In genomic region chr1:42230469-42231040, GRCm38 (mm10) we compare ENCODE assay signal across 12 mouse cellular contexts.
DNase-seq lines count a peak whose midpoint lies in the region; ATAC-seq lines count a peak whose summit lies in the region.
"Had no signal": no experiment of that assay in that cellular context is flagged by ENCODE, and none has a peak within 500 bp of the region (broad histone marks: within the 10 kb centered on the region; RNA-seq: fewer than 3 reads in every experiment).

No protein-coding gene starts in this region.

- H3K9ac ChIP-seq in hindbrain, embryonic 14.5 days: no peak overlapping the region
- no peak overlapping the region for H3K9ac ChIP-seq in neural tube, embryonic 15.5 days (replicated peaks)

- H3K27me3 ChIP-seq in hindbrain, embryonic 14.5 days (ENCODE audit: control insufficient read depth, insufficient read depth, low read length): no peaks in the 10 kb centered on the region
- H3K27me3 ChIP-seq in hindbrain, embryonic 10.5 days (ENCODE audit: insufficient read depth, poor library complexity, severe bottlenecking): no peaks in the 10 kb centered on the region
- H3K27me3 ChIP-seq in neural tube, embryonic 15.5 days (replicated peaks): no peaks in the 10 kb centered on the region

- H3K27ac ChIP-seq in hindbrain, embryonic 14.5 days: no peak overlapping the region
- H3K27ac ChIP-seq in hindbrain, embryonic 10.5 days: no peak overlapping the region
- no peak overlapping the region for H3K27ac ChIP-seq in neural tube, embryonic 15.5 days (replicated peaks)

- H3K4me1 ChIP-seq in hindbrain, embryonic 14.5 days (replicated peaks; ENCODE audit: control insufficient read depth, insufficient read depth, low read length): 0 out of 2 replicates have a peak, but pooled peaks cover 5% of the 10 kb centered on the region
- H3K4me1 ChIP-seq in hindbrain, embryonic 10.5 days (replicated peaks): peaks cover 18% of the 10 kb centered on the region
- H3K4me1 ChIP-seq in neural tube, embryonic 15.5 days: 0 out of 2 replicates have a peak, but pooled peaks cover 4% of the 10 kb centered on the region

- H3K36me3 ChIP-seq in hindbrain, embryonic 14.5 days (replicated peaks; ENCODE audit: control insufficient read depth, insufficient read depth): no peaks in the 10 kb centered on the region
- no peaks in the 10 kb centered on the region for H3K36me3 ChIP-seq in hindbrain, embryonic 10.5 days
- H3K36me3 ChIP-seq in neural tube, embryonic 15.5 days: no peaks in the 10 kb centered on the region
- H3K36me3 ChIP-seq: G1E had no signal

- no peak overlapping the region for H3K4me3 ChIP-seq in hindbrain, embryonic 14.5 days (replicated peaks; ENCODE audit: low read length)
- H3K4me3 ChIP-seq in hindbrain, embryonic 10.5 days: no peak overlapping the region
- no peak overlapping the region for H3K4me3 ChIP-seq in neural tube, embryonic 15.5 days (replicated peaks)

- ATAC-seq in hindbrain, embryonic 14.5 days (ENCODE audit: low FRiP score): peak; percentile 73; the same call in 1 of the 2 replicates
- peak; percentile 49; the same call in 1 of the 2 replicates for ATAC-seq in neural tube, embryonic 15.5 days (ENCODE audit: low FRiP score)
- ATAC-seq in megakaryocyte progenitor cell, adult 5-6 weeks (replicated peaks; ENCODE audit: poor library complexity): no peak
- ATAC-seq: inflammation-experienced regulatory T-cells, adult 6 months had no signal

- peak; percentile 1 for DNase-seq in cerebellum, adult 9-11 months
- DNase-seq in cerebellum, adult 11 months: no peak
- no peak for DNase-seq in hindbrain, embryonic 14.5 days (ENCODE audit: low spot score)
- no peak for DNase-seq in hindbrain, embryonic 10.5 days (ENCODE audit: low spot score)
- no peak for DNase-seq in neural tube, embryonic 10.5 days (ENCODE audit: extremely low spot score, low spot score)
- DNase-seq in gastrocnemius, postnatal 4 days (ENCODE audit: low spot score in 2 of 2): no peak
- DNase-seq: kidney, postnatal 36 days; thymus, adult 18-20 months had no signal

- no peaks in the 10 kb centered on the region for H3K9me3 ChIP-seq in hindbrain, embryonic 14.5 days (ENCODE audit: control insufficient read depth, low read length)
- no peaks in the 10 kb centered on the region for H3K9me3 ChIP-seq in hindbrain, embryonic 10.5 days
- H3K9me3 ChIP-seq in neural tube, embryonic 15.5 days (replicated peaks): no peaks in the 10 kb centered on the region

- H3K4me2 ChIP-seq in hindbrain, embryonic 14.5 days (replicated peaks): peak overlapping the region; percentile 24; the same call in 1 of the 2 replicates
- H3K4me2 ChIP-seq in neural tube, embryonic 15.5 days: 0 out of 2 replicates have a peak overlapping the region, but pooled peaks have one; percentile 8

- WGBS in hindbrain, embryonic 14.5 days: 80% methylated on average over 21 of the region's 21 CpGs
- 94% methylated on average over 21 of the region's 21 CpGs for WGBS in hindbrain, embryonic 10.5 days
- 88% methylated on average over 21 of the region's 21 CpGs for WGBS in neural tube, embryonic 15.5 days
